Mouse (Mus musculus) C2C12 (cell line): ENCODE data around the gene Ankmy2. TPM values are rescaled to one million over a fixed set of nuclear protein-coding genes. Genes with fewer than 3 reads are reported as not detected.

Experiments
- H3K27me3 ChIP-seq: one replicate; pipeline ENCODE4 v1.6.1; 2011; ENCODE audit not compliant: control insufficient read depth, insufficient read depth, insufficient read length
- H3K36me3 ChIP-seq: one replicate; pipeline ENCODE4 v1.6.1; 2011; ENCODE audit not compliant: control insufficient read depth, insufficient read depth
- H3K4me3 ChIP-seq: one replicate; pipeline ENCODE4 v1.5.1; 2011; ENCODE audit warnings: mild to moderate bottlenecking, control low read depth; ENCODE audit not compliant: poor library complexity, insufficient read depth, severe bottlenecking
- H3K79me2 ChIP-seq: one replicate; pipeline ENCODE4 v1.6.1; 2011; ENCODE audit not compliant: control insufficient read depth, insufficient read depth
- H3K79me3 ChIP-seq: one replicate; pipeline ENCODE4 v1.6.1; 2011; ENCODE audit warnings: low read depth, control low read depth
- H3ac ChIP-seq: one replicate; pipeline ENCODE3; 2011; ENCODE audit warnings: low read depth; ENCODE audit not compliant: control insufficient read depth, insufficient read length
- CEBPB ChIP-seq: IDR thresholded peaks from one replicate; pipeline ENCODE4 v1.6.1; 2011; ENCODE audit warnings: low read depth, mild to moderate bottlenecking, control low read depth, moderate library complexity
- CTCF ChIP-seq: IDR thresholded peaks from one replicate; pipeline ENCODE4 v1.5.1; 2011; ENCODE audit not compliant: control insufficient read depth, insufficient read depth, insufficient read length
- FOSL1 ChIP-seq: IDR thresholded peaks from one replicate; pipeline ENCODE4 v1.8.0; 2011; ENCODE audit warnings: mild to moderate bottlenecking, low read length; ENCODE audit not compliant: poor library complexity, insufficient read depth, severe bottlenecking
- MAX ChIP-seq: IDR thresholded peaks from one replicate; pipeline ENCODE4 v1.6.1; 2011; ENCODE audit warnings: mild to moderate bottlenecking, control low read depth
- MYOD1 ChIP-seq: IDR thresholded peaks from one replicate; pipeline ENCODE4 v1.6.1; 2011; ENCODE audit warnings: low read depth; ENCODE audit not compliant: control insufficient read depth, insufficient read length
- MYOG ChIP-seq: IDR thresholded peaks from one replicate; pipeline ENCODE4 v1.6.1; 2011; ENCODE audit not compliant: control insufficient read depth, insufficient read length; ENCODE audit errors: extremely low read depth
- USF1 ChIP-seq: IDR thresholded peaks from one replicate; pipeline ENCODE4 v1.6.1; 2011; ENCODE audit warnings: low read depth, mild to moderate bottlenecking, control low read depth, moderate library complexity
- polyA plus RNA-seq: library from polyadenylated mRNA; unstranded; fragments of >200 nt; fragmentation: generic; extraction: Trizol; gene quantifications from one replicate; pipeline ENCODE4 v1.2.1, GENCODE M21; 2012; ENCODE audit warnings: missing spikeins

Ankmy2 gene
- polyA plus RNA-seq, 1 experiment: 8.3 TPM

DNA sequence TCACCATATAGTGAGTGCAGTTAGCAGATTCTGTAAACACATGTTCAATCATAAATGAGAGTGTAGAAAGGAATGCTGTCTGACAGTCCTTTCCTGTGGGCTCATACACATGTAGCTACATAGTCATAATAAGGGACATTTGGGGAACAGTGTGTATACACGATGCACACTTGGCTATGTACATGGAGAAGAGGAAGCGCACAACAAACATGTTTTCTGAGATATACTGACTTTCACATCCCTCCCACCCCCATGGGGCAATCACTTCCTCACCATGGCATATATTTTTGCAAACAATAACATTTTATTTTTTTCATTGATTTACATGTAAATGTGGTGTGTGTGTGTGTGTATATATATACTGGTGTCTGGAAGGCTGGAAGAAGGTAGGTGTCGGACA lies 37.7 kb upstream of the Ankmy2 start:
- Histone ChIP-seq H3K4me3 (no peak overlapping the region), H3K36me3 (peaks cover 79% of the 10 kb centered on the region), H3ac (no peak overlapping the region), H3K27me3 (no peaks in the 10 kb centered on the region), H3K79me2 (no peaks in the 10 kb centered on the region), H3K79me3 (no peaks in the 10 kb centered on the region)
- no peak for TF ChIP-seq CTCF
- TF ChIP-seq MAX: no peak
- TF ChIP-seq CEBPB: no peak
- no peak for TF ChIP-seq FOSL1
- TF ChIP-seq MYOG: no peak
- no peak for TF ChIP-seq USF1
- TF ChIP-seq MYOD1: no peak

- H3K4me3 ChIP-seq: no peak overlapping the region
- H3K36me3 ChIP-seq: peaks cover 72% of the 10 kb centered on the region
- H3K79me2 ChIP-seq: peaks cover 5% of the 10 kb centered on the region
- no peak overlapping the region for H3ac ChIP-seq
- peaks cover 8% of the 10 kb centered on the region for H3K79me3 ChIP-seq
- no peaks in the 10 kb centered on the region for H3K27me3 ChIP-seq
- TF ChIP-seq CTCF: no peak
- TF ChIP-seq USF1: no peak
- TF ChIP-seq FOSL1: no peak
- no peak for TF ChIP-seq MYOG
These were observed 30.9 kb upstream of the Ankmy2 start for GRCm38 (mm10) chr12:36126049-36126448.

DNA sequence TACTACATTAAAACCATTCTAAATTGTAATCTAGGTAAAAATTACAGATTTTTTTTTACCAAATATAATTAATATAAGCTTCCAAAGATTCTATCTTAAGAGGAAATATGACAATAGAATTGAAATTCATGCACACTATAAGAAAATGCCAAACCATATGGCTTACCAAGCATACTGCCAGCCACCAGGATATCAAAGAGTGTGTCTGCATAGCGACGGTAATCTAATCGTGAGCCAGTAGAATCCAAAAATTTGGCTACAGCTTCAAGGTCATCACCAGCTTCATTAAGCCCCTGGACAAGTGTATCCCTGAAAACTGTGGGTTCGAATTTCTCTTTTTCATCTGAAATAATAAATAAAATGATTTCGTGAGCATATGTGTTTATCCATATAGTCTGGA lies 27.1 kb upstream of the Ankmy2 start:
- Histone ChIP-seq H3K36me3 (peaks cover 70% of the 10 kb centered on the region), H3ac (no peak overlapping the region), H3K4me3 (no peak overlapping the region), H3K79me3 (peaks cover 23% of the 10 kb centered on the region), H3K27me3 (no peaks in the 10 kb centered on the region), H3K79me2 (peaks cover 37% of the 10 kb centered on the region)
- TF ChIP-seq MYOG: no peak
- TF ChIP-seq USF1: no peak

DNA sequence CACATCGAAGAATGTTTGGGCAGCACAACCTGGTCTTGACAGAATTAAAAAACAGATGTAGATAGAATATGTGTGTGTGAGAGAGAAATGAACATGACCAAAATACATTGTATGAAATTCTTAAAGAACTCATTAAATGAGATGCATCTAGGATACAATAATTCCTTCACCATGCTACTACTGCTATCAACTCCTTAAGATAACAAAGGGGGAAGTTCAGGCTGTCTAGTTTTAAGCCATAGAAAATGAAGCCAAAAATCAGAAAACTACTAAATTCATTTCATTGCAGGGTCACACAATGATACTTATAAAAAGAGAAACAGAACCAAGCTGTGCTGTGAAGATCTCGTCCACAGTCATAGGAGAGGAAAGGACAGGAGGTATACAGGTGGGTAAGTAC lies 24.7 kb upstream of the Ankmy2 start:
- Histone ChIP-seq H3K79me3 (peaks cover 35% of the 10 kb centered on the region), H3ac (no peak overlapping the region), H3K27me3 (no peaks in the 10 kb centered on the region), H3K36me3 (peaks cover 64% of the 10 kb centered on the region), H3K79me2 (peaks cover 60% of the 10 kb centered on the region), H3K4me3 (no peak overlapping the region)
- TF ChIP-seq MYOD1 (no peak), CEBPB (no peak), USF1 (no peak), MAX (no peak)

- Histone ChIP-seq H3K79me2 (peaks cover 65% of the 10 kb centered on the region), H3K79me3 (peaks cover 39% of the 10 kb centered on the region), H3ac (no peak overlapping the region), H3K36me3 (peaks cover 66% of the 10 kb centered on the region), H3K4me3 (no peak overlapping the region), H3K27me3 (no peaks in the 10 kb centered on the region)
- TF ChIP-seq CEBPB (no peak), CTCF (no peak), MYOD1 (no peak), FOSL1 (no peak), MYOG (no peak), USF1 (no peak), MAX (no peak)
These were observed 24.2 kb upstream of the Ankmy2 start for GRCm38 (mm10) chr12:36132668-36133067.

DNA sequence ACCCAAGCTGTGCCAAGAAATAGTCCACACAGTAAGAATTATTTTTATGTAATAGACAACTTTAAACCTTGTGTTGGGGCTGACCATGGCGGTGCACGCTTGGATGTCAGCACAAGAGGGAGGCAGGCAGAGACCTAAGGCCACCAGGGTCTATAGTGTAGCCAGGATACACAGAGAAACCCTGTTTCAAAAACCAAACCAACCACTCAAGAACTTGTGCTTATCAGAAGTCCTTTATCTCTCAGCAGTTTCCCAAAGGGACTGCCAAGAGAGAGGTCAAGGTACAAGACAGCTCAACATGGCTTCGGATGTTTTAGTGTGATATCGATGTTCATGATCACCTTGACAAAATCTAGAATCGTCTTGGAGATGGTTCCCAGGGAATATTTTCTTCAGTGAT lies 23.4 kb upstream of the Ankmy2 start:
- Histone ChIP-seq H3K4me3 (no peak overlapping the region), H3K79me2 (peaks cover 73% of the 10 kb centered on the region), H3K79me3 (peaks cover 46% of the 10 kb centered on the region), H3K27me3 (no peaks in the 10 kb centered on the region), H3K36me3 (peaks cover 61% of the 10 kb centered on the region), H3ac (no peak overlapping the region)
- TF ChIP-seq CEBPB (no peak), MAX (no peak), MYOG (no peak), FOSL1 (no peak), MYOD1 (no peak), USF1 (no peak), CTCF (no peak)
